Mouse (Mus musculus): ENCODE measurements around the gene Sgf29.

Gene Sgf29

DNA sequence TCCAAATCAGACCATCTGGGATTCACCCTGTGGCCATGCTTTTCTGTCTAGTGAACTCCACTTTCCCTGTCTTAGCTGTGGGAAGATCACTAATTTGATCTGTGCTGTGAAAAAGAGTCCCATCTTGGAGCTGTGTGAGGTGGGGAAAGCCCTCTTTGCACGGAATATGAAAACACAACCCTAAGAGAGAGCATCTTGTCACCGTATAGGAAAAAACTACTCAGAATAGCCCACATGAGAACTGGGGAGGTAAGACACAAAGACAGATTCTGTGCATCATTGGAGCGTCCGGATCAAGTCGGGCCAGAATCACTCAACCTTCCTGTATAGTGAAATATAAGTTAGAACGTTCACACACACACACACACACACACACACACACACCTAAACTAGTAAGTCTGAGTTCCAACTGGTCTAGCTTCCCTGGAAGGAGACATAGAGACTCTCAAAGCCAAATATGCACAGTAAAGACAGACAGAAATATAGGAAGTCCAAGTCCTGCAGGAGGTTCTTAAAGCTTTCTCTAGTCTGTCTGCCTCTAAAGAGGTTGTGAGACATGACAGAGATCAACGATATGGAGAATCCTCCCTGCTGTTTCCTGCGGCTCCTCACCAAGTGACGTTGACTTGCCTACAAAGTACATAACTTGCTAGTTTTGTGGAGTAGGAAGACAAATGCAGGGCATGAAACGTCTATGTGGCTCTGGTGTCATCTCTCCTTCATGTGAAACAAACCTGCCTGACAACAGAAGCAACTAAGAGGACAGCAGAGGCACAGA lies 59.3 kb downstream of the Sgf29 start:
- no peak for DNase-seq

DNA sequence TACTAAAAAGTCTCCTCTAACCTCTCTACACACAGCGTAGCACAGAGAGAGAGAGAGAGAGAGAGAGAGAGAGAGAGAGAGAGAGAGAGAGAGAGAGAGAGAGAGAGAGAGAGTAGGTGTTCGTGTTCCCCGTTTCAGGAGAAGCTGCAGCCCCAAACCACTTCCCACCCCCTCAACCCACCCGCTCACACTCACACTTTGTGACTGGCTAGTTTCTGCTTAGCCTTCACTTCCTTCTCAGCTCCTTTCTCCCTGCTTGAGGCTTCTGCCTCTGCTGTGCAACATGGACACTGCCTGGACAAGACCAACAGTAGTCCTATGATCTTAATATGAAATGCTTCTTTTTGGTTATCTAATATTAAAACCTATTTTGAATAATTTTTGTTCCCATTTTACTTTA lies 61.2 kb downstream of the Sgf29 start:
- no peak for DNase-seq

DNA sequence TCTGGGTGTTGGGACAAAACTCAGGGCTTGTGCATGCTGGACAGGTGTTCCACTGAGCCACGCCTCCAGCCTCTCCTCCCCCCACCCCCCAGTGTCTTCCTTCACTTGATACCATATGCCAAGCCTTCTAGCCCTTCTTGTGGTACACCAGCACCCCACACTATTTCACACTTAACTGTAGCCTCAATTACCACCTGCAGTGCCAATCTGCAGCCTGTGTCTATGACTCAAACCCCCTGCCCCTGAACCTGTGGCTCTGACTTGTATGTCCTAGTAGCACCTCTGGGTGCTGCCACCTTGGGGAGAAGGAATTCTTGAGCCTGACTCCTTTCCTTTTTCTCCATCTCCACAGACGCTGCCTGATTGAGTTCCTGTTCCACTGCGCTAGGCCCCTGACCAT lies 62.8 kb downstream of the Sgf29 start:
- no peak for DNase-seq

DNA sequence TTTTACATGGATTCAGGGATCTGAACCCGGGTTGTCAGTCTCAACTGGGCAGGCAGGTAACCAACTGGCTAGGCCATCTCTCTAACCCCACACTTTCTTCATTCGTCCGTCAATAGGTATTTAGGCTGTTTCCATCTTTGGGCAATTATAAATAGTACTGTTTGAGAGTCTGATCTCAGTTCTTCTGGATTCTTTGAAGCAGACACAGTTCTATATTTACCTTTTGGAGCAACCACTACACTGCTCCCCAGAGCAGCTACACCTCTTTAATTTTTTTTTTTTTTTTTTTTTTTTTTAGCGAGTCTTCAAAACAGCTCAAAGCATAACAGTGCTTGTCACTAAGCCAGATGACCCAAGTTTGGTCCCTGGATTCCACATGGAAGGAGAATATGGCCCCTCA lies 66.6 kb downstream of the Sgf29 start:
- DNase-seq = no peak

DNA sequence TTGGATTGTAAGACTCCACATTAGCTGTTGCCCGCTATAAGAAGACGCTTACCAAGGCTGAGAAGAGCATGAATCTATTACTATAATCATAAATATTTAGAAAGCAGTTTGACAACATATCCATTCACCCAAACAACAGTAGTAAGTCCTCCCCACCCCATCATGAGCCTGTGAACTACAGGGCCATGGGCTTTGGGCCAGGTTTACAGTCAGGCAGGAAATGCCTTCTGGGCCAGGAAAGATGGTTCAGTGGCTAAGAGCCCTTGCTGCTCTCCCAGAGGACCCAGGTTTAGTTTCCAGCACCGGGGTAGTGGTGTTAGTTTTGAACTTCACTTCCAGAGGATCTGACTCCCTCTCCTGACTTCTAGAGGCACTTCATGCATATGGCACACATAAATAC lies 68.5 kb downstream of the Sgf29 start:
- DNase-seq = no peak

DNA sequence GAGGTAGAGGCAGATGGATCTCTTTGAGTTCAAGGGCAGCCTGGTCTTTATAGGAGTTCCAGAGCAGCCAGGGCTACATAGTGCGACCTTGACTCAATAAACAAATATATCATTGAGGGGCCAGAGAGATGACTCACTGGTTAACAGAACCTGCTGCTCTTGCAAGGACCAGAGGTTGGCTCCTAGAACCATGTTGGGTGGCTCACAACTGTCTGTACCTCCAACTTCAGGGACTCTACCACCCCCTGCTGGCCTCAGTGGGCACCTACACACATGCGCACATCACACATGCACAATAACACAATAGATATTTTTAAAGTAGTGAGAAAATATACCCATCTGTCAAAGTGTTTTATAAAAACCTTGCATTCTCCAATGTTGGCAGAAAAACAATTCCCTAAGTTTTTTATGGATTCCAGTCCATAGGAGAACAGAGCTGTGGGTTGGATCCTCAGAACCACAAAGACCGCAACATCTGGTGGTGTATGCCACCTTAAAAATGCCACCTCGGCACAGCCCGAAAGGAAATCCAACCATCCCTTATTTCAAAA lies 69.8 kb downstream of the Sgf29 start:
- no peak for DNase-seq

DNA sequence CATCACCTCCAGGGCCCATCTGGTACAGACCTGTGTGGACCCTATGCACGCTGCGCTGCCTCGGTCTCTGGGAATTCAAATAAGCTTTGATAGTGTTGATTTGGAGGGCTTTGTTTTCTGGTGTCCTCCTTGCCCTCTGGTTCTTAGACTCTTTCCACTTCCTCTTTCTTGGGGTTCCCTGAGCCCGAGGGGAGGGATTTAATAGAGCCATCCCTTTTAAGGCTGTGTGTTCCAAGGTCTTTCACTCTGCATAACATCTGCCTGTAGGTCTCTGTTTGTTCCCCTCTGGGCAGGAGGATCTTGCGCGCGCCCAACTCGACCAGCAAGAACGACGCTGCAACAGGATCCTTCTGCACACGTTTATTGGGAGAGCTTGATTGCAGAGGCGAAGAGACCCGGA lies 72.5 kb downstream of the Sgf29 start:
- no peak for DNase-seq
